Mouse (Mus musculus): Measurements from ENCODE around the gene Tex13c2. TPM values are rescaled to one million over a fixed set of nuclear protein-coding genes. Genes with fewer than 3 reads are reported as not detected.

Gene Tex13c2
- polyA plus RNA-seq, 1 experiment from 2014 or later = not detected

DNA sequence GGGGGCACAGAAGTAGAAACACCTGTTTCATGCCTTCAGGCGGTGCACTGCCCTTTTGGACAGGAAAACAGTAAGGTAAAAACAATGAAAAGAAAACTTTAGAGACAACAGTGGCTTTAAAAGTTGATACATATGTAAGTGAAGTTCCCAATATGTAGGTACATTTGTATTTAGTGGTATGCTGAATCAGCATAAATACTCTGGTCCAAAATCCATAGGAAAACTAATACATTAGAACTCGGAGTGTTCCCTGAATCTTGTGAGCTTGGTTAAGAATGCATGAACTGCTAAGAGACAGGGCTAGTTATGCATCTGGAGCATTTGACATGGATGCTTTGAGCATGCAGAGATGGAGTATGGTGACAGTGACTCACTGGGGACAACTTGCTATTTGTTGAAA, 33.4 kb downstream of the Tex13c2 start:
- no peak for ATAC-seq (ENCODE audit: low read depth)
- Histone ChIP-seq H3K9me3 (ENCODE audit: control insufficient read depth, low read length) (no peaks in the 10 kb centered on the region), H3K27me3 (ENCODE audit: control insufficient read depth, insufficient read depth, low read length) (no peaks in the 10 kb centered on the region), H3K27ac (ENCODE audit: low read depth, low read length) (no peak overlapping the region), H3K4me2 (ENCODE audit: low read depth, low read length) (no peak overlapping the region), H3K4me3 (ENCODE audit: low read depth, low read length) (no peak overlapping the region), H3K4me1 (ENCODE audit: control insufficient read depth, insufficient read depth, low read length) (no peaks in the 10 kb centered on the region), H3K9ac (replicated peaks; ENCODE audit: low read depth, low read length) (no peak overlapping the region), H3K36me3 (ENCODE audit: control insufficient read depth, insufficient read depth, low read length) (no peaks in the 10 kb centered on the region)
- WGBS = 83% methylated on average over 2 of the region's 2 CpGs

DNA sequence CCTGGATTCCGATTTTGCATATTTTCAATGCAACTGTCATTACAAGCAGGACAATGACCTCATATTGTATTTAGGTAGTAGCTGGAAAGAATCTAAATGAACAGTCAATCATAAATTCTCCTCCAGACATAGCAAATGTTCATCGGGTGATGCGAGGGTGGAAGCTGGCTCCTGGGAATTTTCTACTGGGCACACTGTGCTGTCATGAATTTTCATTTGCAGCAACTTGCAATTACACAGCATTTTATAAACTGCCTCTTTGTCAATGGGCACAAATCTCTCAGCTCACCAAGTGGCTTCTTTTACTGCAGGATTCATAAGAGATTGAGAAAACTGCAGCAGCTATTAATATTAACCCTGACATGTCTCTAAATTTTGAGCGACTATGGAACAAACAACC, 41.2 kb downstream of the Tex13c2 start:
- Histone ChIP-seq H3K27me3 (ENCODE audit: control insufficient read depth, insufficient read depth, low read length) (no peaks in the 10 kb centered on the region), H3K27ac (ENCODE audit: low read depth, low read length) (no peak overlapping the region), H3K9me3 (ENCODE audit: control insufficient read depth, low read length) (no peaks in the 10 kb centered on the region), H3K9ac (replicated peaks; ENCODE audit: low read depth, low read length) (no peak overlapping the region), H3K36me3 (ENCODE audit: control insufficient read depth, insufficient read depth, low read length) (no peaks in the 10 kb centered on the region), H3K4me3 (ENCODE audit: low read depth, low read length) (no peak overlapping the region), H3K4me2 (ENCODE audit: low read depth, low read length) (no peak overlapping the region), H3K4me1 (ENCODE audit: control insufficient read depth, insufficient read depth, low read length) (no peaks in the 10 kb centered on the region)
- 50% methylated on average over 4 of the region's 4 CpGs for WGBS
- ATAC-seq (ENCODE audit: low read depth) = 0 out of 2 replicates have a peak, but pooled peaks have one; percentile 34

DNA sequence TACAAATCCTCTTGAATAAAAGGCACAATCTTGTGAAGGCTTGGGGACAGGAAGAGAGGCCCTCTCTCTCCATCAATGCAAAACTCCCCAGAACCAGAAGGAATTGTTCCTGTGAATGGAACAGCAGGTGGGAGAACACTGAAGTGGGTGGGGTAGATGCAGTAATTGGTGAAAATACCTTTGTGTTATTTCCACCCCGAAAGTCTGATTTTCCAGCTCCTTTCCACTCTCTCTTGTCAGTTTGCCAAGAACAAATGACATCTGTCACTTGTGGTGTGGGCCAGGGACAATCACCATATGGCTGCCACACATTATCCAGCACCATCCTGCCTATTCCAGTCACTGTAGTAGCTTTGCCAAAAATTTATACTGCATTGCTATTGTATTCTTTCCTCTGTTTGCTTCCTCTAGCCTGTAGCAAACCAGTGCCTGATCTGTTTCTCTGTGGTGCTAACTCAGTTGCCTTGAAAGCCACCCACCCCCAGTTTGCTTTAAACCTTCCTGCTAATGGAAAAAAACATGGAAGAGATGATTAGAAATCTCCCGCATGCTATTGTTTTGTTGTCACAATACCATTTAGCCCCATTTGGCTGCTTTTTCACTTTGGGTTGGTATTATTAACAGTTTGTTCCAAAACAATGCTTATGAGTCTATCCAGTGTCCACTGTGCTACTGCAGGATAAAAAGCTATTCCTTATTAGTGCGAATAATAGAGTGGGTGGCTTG, 50.7 kb downstream of the Tex13c2 start:
- no peak overlapping the region for H3K4me2 ChIP-seq (ENCODE audit: low read depth, low read length)
- peak; percentile 75; the same call in 1 of the 2 replicates for ATAC-seq (ENCODE audit: low read depth)
- no peak overlapping the region for H3K27ac ChIP-seq (ENCODE audit: low read depth, low read length)
- H3K36me3 ChIP-seq (ENCODE audit: control insufficient read depth, insufficient read depth, low read length) = no peaks in the 10 kb centered on the region
- no peak overlapping the region for H3K4me3 ChIP-seq (ENCODE audit: low read depth, low read length)
- 28% methylated on average over 3 of the region's 3 CpGs for WGBS
- no peak overlapping the region for H3K9ac ChIP-seq (replicated peaks; ENCODE audit: low read depth, low read length)
- no peaks in the 10 kb centered on the region for H3K27me3 ChIP-seq (ENCODE audit: control insufficient read depth, insufficient read depth, low read length)
- H3K4me1 ChIP-seq (ENCODE audit: control insufficient read depth, insufficient read depth, low read length) = no peaks in the 10 kb centered on the region
- H3K9me3 ChIP-seq (ENCODE audit: control insufficient read depth, low read length) = no peaks in the 10 kb centered on the region

DNA sequence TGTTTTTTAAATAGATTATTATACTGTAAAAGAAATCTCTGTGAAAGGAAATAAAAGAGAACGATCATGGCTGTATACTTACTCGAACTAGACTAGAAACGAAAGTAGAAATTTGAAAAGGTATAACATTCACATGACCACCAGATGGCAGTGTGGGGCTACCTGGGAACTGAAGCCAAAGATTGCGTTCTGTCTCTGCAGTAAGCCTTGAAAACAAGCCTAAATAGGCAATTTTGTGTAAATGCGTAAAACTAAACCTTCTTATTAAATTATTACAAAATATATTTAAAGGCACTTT, 51.2 kb downstream of the Tex13c2 start:
- whole genome bisulfite sequencing = 33% methylated on average over 5 of the region's 5 CpGs
- no peak overlapping the region for H3K4me2 ChIP-seq (ENCODE audit: low read depth, low read length)
- H3K9ac ChIP-seq (replicated peaks; ENCODE audit: low read depth, low read length) = no peak overlapping the region
- H3K27ac ChIP-seq (ENCODE audit: low read depth, low read length) = no peak overlapping the region
- no peaks in the 10 kb centered on the region for H3K4me1 ChIP-seq (ENCODE audit: control insufficient read depth, insufficient read depth, low read length)
- ATAC-seq (ENCODE audit: low read depth) = 0 out of 2 replicates have a peak, but pooled peaks have one; percentile 44
- H3K36me3 ChIP-seq (ENCODE audit: control insufficient read depth, insufficient read depth, low read length) = no peaks in the 10 kb centered on the region
- H3K9me3 ChIP-seq (ENCODE audit: control insufficient read depth, low read length) = no peaks in the 10 kb centered on the region
- H3K4me3 ChIP-seq (ENCODE audit: low read depth, low read length) = no peak overlapping the region
- no peaks in the 10 kb centered on the region for H3K27me3 ChIP-seq (ENCODE audit: control insufficient read depth, insufficient read depth, low read length)

Other genes starting within 250 kb of the Tex13c2 start
- gene Sh2d1a, start 12.8 kb downstream of the Tex13c2 start, polyA plus RNA-seq (2014; fragmentation: Nextera tagmentation; extraction: Ambion mirVana) = 4.9 and 5.6 TPM in 2 replicates